Mouse (Mus musculus): Measurements from ENCODE around the gene Ndufs2.

DNA sequence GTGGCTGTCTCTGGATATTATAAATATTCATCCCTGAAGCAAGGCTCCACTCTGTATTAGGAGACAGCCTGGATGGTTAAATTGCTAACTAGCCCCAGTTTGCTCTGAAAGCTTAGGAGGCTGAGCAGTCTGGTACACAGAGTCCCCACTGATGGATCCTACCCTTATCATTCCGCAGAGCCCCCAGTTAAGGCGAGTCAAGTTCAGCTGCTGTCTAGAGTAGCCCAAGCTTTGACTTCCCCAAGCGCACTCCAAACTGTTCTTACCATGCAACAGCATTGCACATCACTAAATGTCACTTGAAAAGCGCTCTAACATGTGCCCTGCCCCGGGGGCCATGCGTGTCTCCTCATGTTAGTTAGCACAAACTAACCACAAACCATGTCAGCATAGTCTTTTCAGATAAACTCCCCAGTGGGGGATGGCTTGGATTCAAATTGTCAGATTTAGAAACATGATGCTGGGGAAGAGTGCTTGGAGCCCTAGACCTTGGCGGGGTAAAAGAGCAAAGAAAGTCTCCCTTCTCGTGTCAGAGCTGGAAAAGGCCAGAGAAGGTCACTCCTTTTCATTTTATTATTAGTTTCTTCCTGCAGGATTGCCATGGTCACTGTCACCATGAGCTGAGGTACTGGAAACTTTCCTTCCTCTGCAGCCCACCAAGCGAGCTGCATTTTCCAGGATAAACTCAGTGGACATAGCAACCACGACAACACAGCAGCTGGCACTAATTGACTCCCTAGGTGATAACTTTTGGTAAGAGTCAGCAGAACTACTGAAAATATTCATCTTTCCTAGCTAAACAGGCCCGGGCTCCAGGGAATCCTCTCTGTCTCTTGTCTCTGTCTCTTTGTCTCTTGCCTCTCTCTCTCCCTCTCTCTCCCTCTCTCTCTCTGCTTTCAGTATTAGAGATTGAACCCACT lies 57.0 kb downstream of the Ndufs2 start:
- TF ChIP-seq POLR2A (IDR thresholded peaks at IDR 0.05; ENCODE audit: borderline replicate concordance, low read depth, low read length) (no peak), CTCF (IDR thresholded peaks at IDR 0.05; ENCODE audit: low read depth, low read length) (no peak)

Measured in bone marrow macrophage, adult 2 months (primary cell).